Mouse (Mus musculus): ENCODE measurements around the gene Wwox. TPM values are rescaled to one million over a fixed set of nuclear protein-coding genes. Genes with fewer than 3 reads are reported as not detected.

Wwox gene
- polyA plus RNA-seq, 2 experiments from 2014 or later, result 9.2 to 11.6 TPM

DNA sequence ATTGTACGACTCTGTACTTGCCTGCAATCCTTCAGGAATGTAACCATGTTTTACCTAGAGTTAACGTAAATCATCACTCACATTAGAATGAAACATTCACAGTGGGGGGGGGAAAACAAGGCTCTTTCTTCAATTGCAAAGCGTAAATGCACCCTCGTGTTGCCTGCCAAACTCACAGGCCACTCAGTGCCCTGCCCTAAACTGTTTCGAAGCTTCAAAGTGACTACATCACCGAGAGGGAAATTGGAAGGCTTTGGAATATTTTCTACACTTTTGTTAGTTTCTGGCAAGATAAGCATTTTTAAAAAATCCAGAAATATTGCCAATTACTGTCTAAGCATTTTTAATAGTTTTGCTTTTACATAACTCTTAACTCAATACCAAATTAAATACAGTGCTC, 231.3 kb downstream of the Wwox start:
- ATAC-seq, result no peak

DNA sequence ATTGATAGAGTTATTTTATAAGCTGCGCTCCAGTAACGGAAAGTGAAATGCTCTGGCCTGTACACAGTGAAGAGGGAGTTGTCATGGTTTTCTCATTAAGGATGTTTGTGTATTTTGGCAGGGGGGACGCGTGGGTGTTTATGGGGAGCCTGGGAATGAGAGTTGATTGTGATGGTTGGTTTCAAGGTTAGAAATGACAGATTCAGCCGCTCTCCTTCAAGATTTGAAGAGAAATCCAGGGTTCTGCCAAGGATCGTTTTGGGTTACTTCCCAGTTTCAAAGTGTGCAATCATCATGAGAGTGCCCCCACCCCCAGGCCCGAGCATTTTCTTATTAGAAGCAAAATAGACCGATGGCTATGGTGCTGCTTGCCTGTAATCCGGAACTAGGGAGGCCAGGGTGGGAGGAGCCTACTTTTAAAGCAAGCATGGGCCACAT, 231.8 kb downstream of the Wwox start:
- no peak for ATAC-seq

DNA sequence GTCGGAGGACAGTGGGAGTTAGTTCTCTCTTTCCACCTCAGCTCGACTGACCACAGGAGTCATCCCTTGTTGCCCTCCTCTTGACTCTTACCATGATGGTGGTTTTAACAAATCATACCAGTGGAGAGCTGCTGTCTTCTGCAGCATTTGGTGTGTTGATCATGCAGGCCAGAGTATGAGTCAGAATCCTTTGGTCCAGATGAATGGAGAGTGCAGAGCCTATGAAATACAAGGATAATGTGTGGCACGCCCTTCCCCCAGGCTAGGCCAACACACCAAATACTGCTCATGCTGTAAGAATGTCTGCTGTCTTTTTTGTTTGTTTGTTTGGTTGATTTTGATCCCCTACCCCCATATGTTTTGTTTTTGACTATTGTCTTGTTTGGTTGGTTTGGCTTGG, 234.0 kb downstream of the Wwox start:
- ATAC-seq, result no peak

DNA sequence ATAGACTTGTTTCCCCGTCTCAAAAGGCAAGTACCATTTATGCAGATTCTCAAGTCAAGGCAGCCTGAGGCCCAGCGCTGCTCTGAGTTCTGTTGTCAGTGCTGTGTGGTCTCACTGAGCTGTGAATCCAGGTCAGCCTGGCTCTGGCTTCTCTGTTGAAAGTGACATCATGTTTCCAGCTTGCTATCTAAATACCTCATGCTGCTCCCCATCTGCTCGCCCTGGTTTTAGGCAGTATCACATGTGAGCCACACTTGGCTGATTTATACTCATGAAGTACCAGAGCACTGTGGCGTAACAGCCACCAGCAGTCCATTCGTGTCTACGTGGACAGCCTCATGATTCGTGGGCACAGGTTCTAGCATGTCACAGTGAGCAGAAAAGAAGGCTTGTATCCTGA, 235.7 kb downstream of the Wwox start:
- no peak for ATAC-seq

DNA sequence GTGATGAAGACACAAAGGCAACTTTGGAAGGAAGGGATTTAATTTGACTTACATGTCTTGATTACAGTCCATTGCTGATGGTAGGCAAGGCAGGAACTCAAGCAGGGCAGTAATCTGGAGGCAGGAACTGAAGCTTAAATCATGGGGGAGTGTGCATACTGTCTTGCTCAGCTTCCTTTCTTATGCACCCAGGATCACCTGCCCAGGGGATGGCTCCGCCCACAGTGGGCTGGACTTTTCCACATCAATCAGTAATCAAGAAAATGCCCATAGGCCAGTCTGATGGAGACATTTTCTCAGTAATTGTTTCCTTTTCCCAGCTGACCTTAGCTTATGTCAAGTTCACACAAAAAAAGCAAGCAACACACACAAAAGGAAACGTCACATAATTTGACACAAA, 237.5 kb downstream of the Wwox start:
- no peak for ATAC-seq

DNA sequence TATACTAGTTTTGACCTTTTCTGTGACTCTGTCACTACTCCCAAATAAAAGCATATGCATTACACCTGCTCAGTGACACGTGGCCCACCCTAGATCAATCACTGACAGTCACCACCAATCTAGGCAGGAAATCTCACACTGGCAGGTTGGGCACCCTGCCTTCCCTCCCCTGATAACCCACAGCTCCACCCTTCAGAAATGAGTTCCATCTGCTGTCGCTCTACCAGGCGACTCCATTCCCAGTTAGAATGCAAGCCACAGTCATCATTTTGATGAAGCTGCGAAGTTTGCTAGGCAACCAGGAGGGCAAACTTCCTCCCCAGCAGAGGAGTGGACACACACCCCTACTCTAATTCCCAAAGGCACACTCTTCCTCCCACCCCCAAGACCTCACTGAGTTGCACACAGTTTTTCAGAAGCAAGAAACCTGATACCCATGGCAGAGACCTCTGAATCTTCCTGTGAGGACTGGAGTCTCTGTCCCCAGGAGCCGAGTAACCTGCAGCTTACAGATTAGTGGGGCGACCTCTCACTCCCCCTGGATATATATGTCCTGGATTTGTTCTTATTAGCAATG, 238.2 kb downstream of the Wwox start:
- no peak for ATAC-seq

DNA sequence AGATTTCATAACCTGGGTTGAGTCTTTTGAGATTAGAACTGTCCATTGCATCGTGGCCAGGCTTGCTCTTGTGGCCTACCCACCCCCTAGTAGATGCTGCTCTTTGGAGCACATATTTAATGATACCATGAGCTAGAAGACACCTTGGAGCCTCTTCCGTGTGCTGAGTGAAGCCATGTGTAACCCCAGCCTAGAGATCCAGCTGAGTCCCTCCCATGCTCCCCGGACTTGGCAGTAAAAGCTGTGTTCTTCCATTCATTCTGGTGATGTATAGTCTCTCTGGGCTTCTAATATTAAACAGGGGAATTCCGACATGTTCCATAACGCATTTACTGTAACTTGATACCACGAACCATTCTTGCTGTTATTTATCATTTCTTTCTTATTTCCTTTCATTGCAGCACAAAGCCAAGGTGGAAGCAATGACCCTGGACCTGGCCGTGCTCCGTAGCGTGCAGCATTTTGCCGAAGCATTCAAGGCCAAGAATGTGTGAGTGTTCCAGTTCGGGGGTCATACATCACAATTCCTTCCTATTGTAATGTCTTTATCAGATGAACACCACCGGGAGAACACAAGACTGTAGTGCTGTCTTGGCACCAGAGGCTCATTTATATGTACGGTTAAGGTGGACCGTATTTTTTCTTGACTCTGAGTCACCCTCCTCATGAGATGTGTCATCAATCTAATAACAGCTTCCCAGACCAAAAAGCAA, 240.1 kb downstream of the Wwox start:
- no peak for ATAC-seq

DNA sequence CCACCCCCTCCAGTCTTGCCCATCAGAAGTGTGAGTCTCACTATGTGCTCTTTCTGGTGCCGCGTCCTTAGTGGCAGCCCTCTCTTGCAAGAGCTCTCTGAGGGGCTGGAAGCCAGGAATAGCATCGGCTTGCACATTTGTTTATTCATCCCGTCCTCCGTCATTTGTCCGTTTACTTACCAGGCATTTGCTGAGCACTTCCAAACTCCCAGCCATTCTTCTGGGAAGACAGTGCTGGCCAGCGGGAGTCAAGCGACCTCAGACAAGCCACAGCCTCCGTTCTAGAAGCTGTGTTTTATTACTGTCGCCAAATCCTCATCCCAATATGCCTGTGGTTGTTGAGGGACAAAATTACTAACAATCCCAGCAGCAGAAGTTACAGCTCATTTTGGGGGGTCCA, 241.7 kb downstream of the Wwox start:
- no peak for ATAC-seq

DNA sequence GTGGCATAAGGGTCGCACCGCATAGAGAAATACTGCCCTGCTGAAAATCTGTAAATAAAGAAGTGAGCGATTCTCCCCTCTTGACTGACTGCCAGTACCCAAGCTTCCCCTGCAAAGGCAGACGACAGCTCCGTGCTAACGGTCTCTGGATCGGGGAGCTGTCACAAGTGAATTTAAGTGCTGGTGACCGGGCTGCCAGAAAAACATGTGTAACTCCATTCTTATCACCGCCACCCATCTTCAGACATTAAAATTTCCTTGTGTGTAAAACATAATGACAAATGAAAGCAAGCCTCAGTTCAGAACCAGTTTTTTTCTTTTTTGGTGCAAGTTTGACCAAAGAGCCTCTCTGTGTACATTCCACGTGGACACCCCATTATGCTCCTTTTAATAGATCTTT, 242.7 kb downstream of the Wwox start:
- ATAC-seq, result no peak

DNA sequence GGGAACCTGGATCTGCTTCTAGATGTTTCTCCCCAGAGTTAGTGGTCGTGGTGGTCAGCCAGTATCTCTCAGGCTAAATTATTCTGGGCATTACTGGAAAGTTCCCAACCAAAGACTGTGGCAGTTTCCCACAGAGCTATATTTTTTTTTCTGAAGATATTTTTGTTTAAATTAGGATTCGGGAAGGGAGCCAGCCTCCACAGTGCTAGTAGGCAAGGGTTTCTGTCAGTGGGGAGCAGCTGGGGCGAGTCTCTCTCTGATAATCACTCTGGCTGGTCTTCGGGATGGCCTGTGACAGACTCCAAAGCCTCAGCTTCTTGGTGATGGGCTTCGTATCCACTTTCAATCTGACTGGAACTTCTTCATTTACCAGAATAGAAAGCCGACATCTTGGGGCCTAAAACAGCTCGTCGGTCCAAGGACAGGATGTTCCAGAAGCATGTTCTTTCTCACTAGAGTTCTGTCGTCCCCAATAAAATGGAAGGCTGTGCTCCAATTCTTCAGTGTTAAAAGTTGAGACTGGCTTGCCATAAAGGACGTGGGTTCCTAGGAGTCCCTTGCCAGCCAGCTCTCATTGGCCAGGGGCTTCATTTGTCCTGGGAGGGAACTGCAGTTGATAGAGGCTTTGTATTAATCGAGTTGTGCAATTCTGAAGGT, 244.7 kb downstream of the Wwox start:
- ATAC-seq, result no peak

DNA sequence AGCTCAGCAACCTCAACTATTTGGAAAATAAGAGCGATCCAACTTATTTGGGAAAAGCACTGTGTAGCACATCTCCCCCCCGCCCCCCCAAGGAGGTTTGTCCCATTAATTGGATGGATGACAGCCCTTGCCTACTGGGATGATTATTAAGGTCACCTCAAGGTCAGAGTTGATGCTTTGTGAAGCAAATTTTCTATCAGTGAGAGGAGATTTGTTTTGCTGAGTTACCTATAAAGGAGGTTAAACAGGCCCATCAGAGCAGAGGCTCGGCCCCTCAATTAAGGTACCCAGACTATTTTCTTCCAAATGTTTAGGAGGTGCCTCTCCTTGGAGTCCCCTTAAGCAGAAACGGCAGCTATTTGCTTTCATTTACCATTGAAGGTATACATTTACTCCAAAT, 247.0 kb downstream of the Wwox start:
- ATAC-seq, result no peak

DNA sequence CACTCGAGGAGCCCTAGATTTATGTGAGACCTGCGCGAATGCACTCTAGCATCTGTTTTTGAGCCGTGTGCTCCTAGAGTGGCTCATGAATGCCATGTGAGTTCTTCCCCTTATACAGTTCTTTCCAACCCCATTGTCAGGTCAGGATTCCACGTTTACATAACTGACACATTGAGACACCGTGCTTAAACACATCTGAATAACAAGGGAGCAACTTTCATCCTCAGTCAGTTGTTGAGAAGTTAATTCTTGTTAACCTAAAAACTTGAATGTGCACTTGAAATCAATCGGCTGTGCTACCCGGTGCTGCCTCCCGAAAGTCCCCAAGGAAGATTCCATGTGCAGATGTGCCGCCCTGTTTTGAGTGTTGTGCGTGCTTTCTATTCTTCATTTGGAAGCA, 249.3 kb downstream of the Wwox start:
- ATAC-seq, result no peak

DNA sequence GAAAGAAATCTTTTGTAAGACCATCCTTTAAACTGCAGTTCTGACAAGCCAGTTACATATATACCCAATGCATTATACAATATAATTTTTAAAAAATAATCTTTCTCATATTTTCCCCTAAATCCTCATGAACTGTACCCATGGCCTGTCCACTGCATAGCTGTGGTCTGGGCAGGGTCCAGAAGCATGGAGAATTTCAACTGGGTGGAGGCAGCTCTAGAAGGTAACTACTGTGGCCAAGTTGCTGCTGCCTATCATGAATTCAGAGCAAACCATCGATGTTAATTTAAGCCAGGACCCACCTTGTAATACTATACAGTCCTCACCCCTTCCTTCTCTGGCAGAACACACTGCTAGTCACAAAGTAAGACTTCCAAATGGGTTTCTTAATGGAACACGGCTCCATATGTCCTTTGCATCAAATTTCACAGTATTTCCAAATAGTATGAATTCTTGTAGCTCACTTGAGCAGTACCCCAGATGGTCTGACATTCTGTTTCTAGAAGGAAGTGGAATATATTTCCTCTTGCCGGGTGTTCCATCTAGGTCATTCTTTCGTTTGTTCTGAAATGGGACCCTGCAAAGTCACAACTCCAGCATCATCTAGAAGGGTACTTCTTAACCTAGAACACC, 255.2 kb downstream of the Wwox start:
- no peak for ATAC-seq

DNA sequence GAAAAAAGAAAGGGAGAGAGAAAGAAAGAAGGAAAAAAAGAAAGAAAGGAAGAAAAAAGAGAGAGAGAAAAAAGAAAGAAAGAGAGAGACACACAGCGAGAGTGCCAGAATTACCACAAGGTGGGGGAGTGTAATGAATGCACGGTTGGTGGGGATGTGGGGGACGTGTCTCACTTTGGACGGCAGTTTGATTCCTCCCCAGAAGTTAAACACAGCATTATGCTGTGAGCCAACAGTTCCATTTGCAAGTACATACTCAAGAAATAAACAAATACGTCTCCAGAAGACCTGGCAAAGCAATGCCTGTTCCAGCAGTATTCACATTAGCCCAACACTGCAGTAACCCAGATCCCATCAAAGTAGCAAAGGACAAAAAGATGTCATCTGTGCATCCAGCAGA, 264.1 kb downstream of the Wwox start:
- no peak for ATAC-seq

DNA sequence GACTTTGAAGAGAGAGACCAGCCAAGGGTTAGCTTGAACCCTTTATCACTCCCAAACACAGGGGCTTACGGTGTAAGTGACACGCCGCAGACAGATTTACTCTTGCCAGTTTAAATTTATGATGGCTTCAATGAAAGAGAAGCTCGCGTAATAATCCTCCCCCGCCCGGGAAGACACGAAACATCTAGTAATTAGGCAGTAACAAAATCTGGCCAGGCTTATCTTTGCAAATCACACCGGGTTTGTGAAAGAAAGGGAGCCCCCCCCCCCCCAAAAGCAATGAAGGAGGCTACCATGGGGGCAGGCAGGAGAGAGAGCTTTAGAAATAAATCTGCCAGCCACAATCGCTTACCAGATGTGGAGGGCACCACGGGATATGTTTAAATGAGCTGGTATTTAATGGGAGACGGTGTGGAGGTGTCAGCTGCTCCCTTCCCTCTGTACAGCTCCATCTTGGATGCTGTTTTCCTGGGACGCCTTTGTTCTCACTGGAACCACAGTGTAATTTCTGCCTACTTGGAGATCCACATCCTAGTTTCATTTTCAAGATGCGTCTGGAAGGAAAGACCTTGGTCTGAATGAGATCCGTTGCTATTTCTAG, 268.2 kb downstream of the Wwox start:
- no peak for ATAC-seq

DNA sequence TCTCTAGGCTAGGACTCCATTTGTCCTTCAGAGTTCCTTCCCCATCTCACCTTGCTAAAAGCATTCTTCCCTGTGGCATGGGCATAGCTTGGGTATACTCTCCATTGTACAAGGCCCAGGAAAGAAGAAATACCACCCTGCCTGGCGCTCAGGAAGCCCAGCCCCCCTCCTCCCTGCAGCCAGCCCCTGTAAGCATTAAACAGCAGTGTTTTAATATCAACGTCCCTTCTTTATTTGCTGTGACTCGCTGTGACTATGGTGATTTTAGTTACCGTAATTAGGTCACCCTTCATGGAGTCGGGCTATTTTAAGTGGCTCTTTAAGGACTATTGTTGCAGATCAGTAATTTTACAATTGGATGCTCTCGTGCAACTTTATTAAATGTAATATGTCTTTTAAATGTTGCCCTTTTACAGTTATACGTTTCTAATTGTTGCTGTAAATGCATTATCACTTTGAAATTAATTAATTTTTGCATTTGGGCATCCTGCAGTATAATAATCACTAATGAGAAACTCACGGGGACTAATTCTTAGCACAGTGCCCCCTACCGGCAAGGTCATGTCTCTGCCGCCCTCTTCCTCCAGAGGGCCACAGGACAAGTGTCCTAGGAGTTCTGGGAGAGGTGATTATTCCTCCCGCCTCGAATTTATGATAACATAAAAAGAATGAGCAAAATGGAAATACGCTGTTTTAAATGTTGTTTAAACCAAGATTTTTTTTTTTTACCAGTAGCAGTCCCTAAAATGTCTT, 276.0 kb downstream of the Wwox start:
- no peak for ATAC-seq

DNA sequence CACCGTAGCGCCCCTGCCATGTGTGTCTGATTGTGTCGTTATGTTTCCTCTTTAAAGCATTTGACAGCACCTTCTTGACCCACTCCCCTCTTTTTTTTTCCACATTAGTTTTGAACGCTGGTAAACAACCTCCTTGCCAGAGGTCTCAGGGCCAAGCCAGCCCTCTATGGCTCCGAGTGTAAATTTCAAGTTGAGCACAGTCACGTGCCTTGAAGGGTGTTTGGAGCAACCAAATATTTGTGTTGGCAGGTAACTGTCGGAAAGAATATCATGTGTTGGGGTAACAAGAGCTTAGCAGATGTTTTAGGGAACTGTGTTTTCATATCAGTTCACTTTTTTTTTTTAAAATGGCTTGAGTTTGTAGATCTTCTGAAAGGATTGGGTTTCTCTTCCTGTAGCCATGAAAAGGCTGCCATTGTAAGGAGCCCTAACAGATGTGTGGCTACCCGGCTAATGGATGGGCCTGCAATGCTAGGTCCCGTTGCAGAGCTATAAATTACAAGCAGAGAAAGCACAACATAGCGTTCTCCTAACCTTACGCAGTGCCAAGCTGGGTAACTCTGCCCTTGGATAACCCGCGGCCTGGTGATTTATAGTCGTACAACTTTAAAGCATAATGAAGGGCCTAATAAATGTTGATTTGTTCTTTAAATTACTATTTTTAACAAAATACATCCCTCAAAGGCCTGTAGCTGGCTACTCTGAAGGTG, 277.2 kb downstream of the Wwox start:
- ATAC-seq, result no peak

DNA sequence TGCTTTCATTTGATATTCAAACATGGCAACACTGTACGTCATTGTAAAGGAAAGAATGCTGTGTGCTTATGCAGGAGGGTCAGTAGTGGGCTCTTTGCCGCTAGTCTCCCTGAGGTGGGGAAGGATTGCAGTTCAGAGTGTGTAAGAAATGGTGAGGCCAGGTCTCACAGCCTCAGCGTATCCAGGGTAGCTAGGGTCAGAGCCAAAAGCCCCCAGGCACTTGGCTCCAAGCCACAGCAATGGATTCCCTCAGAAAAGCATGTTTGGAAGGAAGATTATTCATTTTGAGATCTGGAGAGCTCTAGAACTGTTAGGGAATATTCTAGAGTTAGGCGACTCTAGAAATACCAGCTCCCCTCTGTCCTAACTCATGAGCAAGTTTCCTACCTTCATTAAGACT, 279.4 kb downstream of the Wwox start:
- no peak for ATAC-seq

DNA sequence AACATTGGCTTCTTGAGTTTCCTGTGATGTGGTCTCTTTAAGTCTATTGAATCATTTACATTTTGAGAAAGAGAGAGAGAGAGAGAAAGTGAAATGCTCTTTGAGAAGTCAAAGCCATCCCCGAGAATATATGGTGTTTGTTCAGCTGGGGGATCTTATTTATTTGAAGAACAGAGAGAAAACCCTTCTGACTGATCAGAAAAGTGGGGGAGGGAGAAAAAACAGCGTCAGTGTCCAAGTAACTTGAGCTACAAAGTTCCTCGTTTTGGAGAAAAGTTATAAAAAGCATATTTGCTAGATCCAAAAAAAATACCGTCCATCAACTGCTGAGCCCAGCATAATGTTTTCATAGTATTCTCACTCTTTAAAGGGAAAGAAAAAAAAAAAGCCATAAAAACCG, 283.2 kb downstream of the Wwox start:
- no peak for ATAC-seq

DNA sequence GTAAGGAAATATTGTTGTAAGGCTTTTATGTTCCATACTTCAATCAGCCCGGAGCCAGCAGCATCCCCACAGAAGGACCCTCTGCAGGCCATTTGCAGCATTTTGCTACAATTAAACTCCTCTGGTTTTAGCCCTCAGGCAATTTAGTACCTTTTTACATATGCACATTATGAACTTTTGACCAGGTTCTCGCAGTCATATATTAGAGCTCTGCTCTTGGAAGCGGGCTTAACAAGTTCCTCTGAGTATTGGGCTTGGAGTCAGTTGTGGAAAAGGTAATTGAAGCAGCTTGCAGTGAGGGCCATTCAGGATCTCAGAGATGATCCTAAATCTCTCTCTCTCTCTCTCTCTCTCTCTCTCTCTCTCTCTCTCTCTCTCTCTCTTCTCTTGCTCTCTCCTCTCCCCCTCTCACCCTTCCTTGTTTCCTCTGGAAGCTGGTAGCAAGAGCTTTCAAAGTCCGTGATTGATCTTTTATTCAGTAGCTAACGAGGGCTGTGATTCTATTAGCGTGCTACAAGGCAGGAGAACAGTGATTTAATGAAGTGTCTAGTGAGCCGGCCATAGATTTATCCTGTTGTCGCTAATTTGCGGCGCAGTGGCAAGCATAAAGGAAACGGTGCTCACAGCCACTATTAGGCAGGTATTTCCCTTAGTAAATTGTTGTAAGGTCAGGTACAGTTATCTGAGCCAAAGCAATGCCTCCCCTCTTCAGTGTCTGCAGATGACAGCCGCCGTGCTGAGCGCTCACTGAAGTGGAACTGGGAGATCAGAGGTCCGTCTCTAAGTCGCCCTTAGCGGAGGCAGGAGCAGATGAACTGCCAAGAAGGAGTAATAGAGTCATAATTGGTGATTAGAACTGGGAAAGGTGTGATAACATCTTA, 292.0 kb downstream of the Wwox start:
- ATAC-seq, result no peak

Measured in activated CD4-positive, CD25-positive, alpha-beta regulatory T cell, adult 4 months (primary cell).